Mouse (Mus musculus): ENCODE results near the gene Tmem33.

DNA sequence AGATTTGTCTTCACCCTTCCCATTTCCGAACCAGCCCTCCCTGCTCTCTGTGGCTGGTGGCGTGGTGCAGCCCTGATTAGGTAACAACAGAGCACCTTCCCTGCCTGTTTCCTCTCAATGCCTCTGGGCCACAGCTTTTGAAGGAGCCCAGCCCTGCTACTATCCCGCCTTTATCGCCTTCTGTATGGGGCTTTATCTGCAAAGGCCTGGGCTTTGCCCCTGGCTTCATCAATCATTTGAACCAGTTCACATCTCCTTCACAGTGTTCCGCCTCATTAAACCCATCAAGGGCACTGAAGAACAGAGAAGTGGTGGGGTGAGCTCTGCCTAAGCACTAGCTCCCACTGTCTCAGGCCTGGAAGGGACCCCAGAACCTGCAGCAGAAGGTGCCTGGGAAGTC lies 47.2 kb upstream of the Tmem33 start:
- TF ChIP-seq CTCF (conservative IDR thresholded peaks at IDR 0.05; ENCODE audit: low read length): no peak
- no peak for TF ChIP-seq NANOG (IDR thresholded peaks at IDR 0.05; ENCODE audit: borderline replicate concordance, low read length)
